Mouse (Mus musculus) kidney, adult 2 months (tissue): Measurements from ENCODE around the gene Map4k3. TPM values are rescaled to one million over a fixed set of nuclear protein-coding genes. Genes with fewer than 3 reads are reported as not detected.

Experiments
- DNase-seq: peaks from one replicate; pipeline ENCODE4 v3.0.0; 2021
- H3K27ac ChIP-seq: fragments of 200-500 bp; 2 replicates; pipeline ENCODE4 v1.5.1; 2012; ENCODE audit warnings: low read depth, low read length, control low read depth, inconsistent platforms; ENCODE audit not compliant: insufficient read depth
- H3K27me3 ChIP-seq: fragments of 200-500 bp; replicated peaks from 2 replicates; pipeline ENCODE4 v1.6.1; 2012; ENCODE audit warnings: mild to moderate bottlenecking, moderate library complexity, low read length, inconsistent platforms; ENCODE audit not compliant: control insufficient read depth, insufficient read depth
- H3K36me3 ChIP-seq: fragments of 200-500 bp; 2 replicates; pipeline ENCODE4 v1.6.1; 2012; ENCODE audit warnings: mild to moderate bottlenecking, moderate library complexity, low read length, inconsistent platforms; ENCODE audit not compliant: control insufficient read depth, insufficient read depth
- H3K4me1 ChIP-seq: fragments of 200-500 bp; 2 replicates; pipeline ENCODE4 v1.6.1; 2011; ENCODE audit warnings: low read length; ENCODE audit not compliant: control insufficient read depth, insufficient read depth
- H3K4me3 ChIP-seq: fragments of 200-500 bp; 2 replicates; pipeline ENCODE4 v1.5.1; 2011; ENCODE audit warnings: mild to moderate bottlenecking, low read depth, low read length, control low read depth; ENCODE audit not compliant: insufficient read depth
- CTCF ChIP-seq: fragments of 200-500 bp; conservative IDR thresholded peaks from 2 replicates; pipeline ENCODE4 v1.5.1; 2011; ENCODE audit warnings: low read depth, mild to moderate bottlenecking, control low read depth, low read length, moderate library complexity, mixed read lengths; ENCODE audit not compliant: insufficient read depth, insufficient read length
- POLR2A ChIP-seq: fragments of 200-500 bp; IDR thresholded peaks from one replicate; pipeline ENCODE4 v1.6.1; 2011; ENCODE audit warnings: low read depth, low read length, control low read depth
- WGBS: fragments of 180-500 bp; shearing (Covaris S2); methylation state at CpG from one replicate; pipeline ENCODE4 v1.1.7; 2018; 5-methylcytosine and 5-hydroxymethylcytosine counted together
- polyA plus RNA-seq: library from polyadenylated mRNA; depleted of rRNA; stranded (reverse); fragments of >200 nt; gene quantifications from 2 replicates; pipeline ENCODE4 v1.2.3, GENCODE M21; 2012

Gene Map4k3
- polyA plus RNA-seq, 1 experiment: 19.4 TPM

GRCm38 (mm10) chr17:80713588-80713987, 14.7 kb downstream of the Map4k3 start:
- H3K4me1 ChIP-seq: peaks cover 32% of the 10 kb centered on the region
- 78% methylated on average over 5 of the region's 5 CpGs for WGBS
- no peak overlapping the region for H3K27ac ChIP-seq
- DNase-seq: no peak
- TF ChIP-seq POLR2A (no peak), CTCF (no peak)
- H3K36me3 ChIP-seq: no peaks in the 10 kb centered on the region
- H3K27me3 ChIP-seq: no peaks in the 10 kb centered on the region
- H3K4me3 ChIP-seq: no peak overlapping the region

- peaks cover 24% of the 10 kb centered on the region for H3K4me1 ChIP-seq
- no peaks in the 10 kb centered on the region for H3K36me3 ChIP-seq
- H3K27ac ChIP-seq: peak overlapping the region; percentile 0; the same call in 1 of the 2 replicates
- DNase-seq: peak; percentile 59
- no peaks in the 10 kb centered on the region for H3K27me3 ChIP-seq
- 24% methylated on average over 24 of the region's 24 CpGs for WGBS
- no peak overlapping the region for H3K4me3 ChIP-seq
- TF ChIP-seq CTCF (no peak), POLR2A (no peak)
Observed at GRCm38 (mm10) chr17:80709921-80710838, 18.1 kb downstream of the Map4k3 start.

- 57% methylated on average over 6 of the region's 6 CpGs for WGBS
- H3K4me1 ChIP-seq: peaks cover 24% of the 10 kb centered on the region
- 0 out of 2 replicates have a peak overlapping the region, but pooled peaks have one; percentile 12 for H3K27ac ChIP-seq
- no peak for DNase-seq
- H3K4me3 ChIP-seq: no peak overlapping the region
- no peak for TF ChIP-seq CTCF
- no peak for TF ChIP-seq POLR2A
- H3K27me3 ChIP-seq: no peaks in the 10 kb centered on the region
- H3K36me3 ChIP-seq: no peaks in the 10 kb centered on the region
Observed at GRCm38 (mm10) chr17:80708803-80709202, 19.5 kb downstream of the Map4k3 start.

- no peak for DNase-seq
- Histone ChIP-seq H3K4me1 (peaks cover 23% of the 10 kb centered on the region), H3K27me3 (no peaks in the 10 kb centered on the region)
Observed at GRCm38 (mm10) chr17:80707176-80707575, 21.1 kb downstream of the Map4k3 start.

GRCm38 (mm10) chr17:80706608-80707007, 21.7 kb downstream of the Map4k3 start:
- H3K4me3 ChIP-seq: no peak overlapping the region
- DNase-seq: no peak
- peaks cover 21% of the 10 kb centered on the region for H3K4me1 ChIP-seq
- WGBS: 34% methylated on average over 6 of the region's 6 CpGs
- H3K27ac ChIP-seq: no peak overlapping the region
- no peaks in the 10 kb centered on the region for H3K27me3 ChIP-seq
- TF ChIP-seq CTCF: no peak
- H3K36me3 ChIP-seq: no peaks in the 10 kb centered on the region

More at GRCm38 (mm10) chr17:80707176-80707575, 21.1 kb downstream of the Map4k3 start:
- no peak for TF ChIP-seq CTCF
- TF ChIP-seq POLR2A: no peak
- H3K4me3 ChIP-seq: no peak overlapping the region
- no peaks in the 10 kb centered on the region for H3K36me3 ChIP-seq
- WGBS: 36% methylated on average over 4 of the region's 4 CpGs
- H3K27ac ChIP-seq: no peak overlapping the region

- WGBS: 66% methylated on average over 5 of the region's 5 CpGs
- peaks cover 12% of the 10 kb centered on the region for H3K4me1 ChIP-seq
- H3K4me3 ChIP-seq: no peak overlapping the region
- H3K36me3 ChIP-seq: no peaks in the 10 kb centered on the region
- H3K27ac ChIP-seq: no peak overlapping the region
- no peaks in the 10 kb centered on the region for H3K27me3 ChIP-seq
- TF ChIP-seq CTCF (no peak), POLR2A (no peak)
- DNase-seq: no peak
Observed at GRCm38 (mm10) chr17:80701687-80702086, 26.6 kb downstream of the Map4k3 start.

GRCm38 (mm10) chr17:80698930-80699329, 29.4 kb downstream of the Map4k3 start:
- Histone ChIP-seq H3K36me3 (no peaks in the 10 kb centered on the region), H3K4me3 (no peak overlapping the region), H3K27me3 (no peaks in the 10 kb centered on the region), H3K27ac (no peak overlapping the region), H3K4me1 (peaks cover 12% of the 10 kb centered on the region)
- no peak for DNase-seq
- 42% methylated on average over 7 of the region's 7 CpGs for WGBS
- TF ChIP-seq CTCF (no peak), POLR2A (no peak)
